8 mouse cellular contexts compared by ENCODE assay signal in genomic region chr10:23348101-23348892, GRCm38 (mm10). TPM values are rescaled to one million over a fixed set of nuclear protein-coding genes. Genes with fewer than 3 reads are reported as not detected.
DNase-seq lines count a peak whose midpoint lies in the region; ATAC-seq lines count a peak whose summit lies in the region.

No protein-coding gene starts in this region.

- 3% methylated on average over 34 of the region's 34 CpGs for WGBS in lung, embryonic 15.5 days
- under 1% methylated on average over 34 of the region's 34 CpGs for WGBS in embryonic facial prominence, embryonic 12.5 days
- 2% methylated on average over 34 of the region's 34 CpGs for WGBS in heart, embryonic 16.5 days
- under 1% methylated on average over 34 of the region's 34 CpGs for WGBS in midbrain, embryonic 10.5 days

- H3K36me3 ChIP-seq in lung, embryonic 15.5 days = no peaks in the 10 kb centered on the region
- no peaks in the 10 kb centered on the region for H3K36me3 ChIP-seq in embryonic facial prominence, embryonic 12.5 days
- H3K36me3 ChIP-seq in heart, embryonic 16.5 days (ENCODE audit: control insufficient read depth, insufficient read depth) = no peaks in the 10 kb centered on the region
- no peaks in the 10 kb centered on the region for H3K36me3 ChIP-seq in midbrain, embryonic 10.5 days

- H3K4me2 ChIP-seq in lung, embryonic 15.5 days = peak overlapping the region; percentile 84
- H3K4me2 ChIP-seq in embryonic facial prominence, embryonic 12.5 days (replicated peaks) = peak overlapping the region; percentile 67
- peak overlapping the region; percentile 94 for H3K4me2 ChIP-seq in heart, embryonic 16.5 days (ENCODE audit: low read depth, low read length)

- peaks cover 30% of the 10 kb centered on the region for H3K27me3 ChIP-seq in lung, embryonic 15.5 days
- no peaks in the 10 kb centered on the region for H3K27me3 ChIP-seq in embryonic facial prominence, embryonic 12.5 days
- H3K27me3 ChIP-seq in heart, embryonic 16.5 days (ENCODE audit: control insufficient read depth, insufficient read depth, low read length) = peaks cover 31% of the 10 kb centered on the region
- H3K27me3 ChIP-seq in midbrain, embryonic 10.5 days (ENCODE audit: low read depth, poor library complexity, severe bottlenecking) = peaks cover 58% of the 10 kb centered on the region

- peaks cover 18% of the 10 kb centered on the region for H3K4me1 ChIP-seq in lung, embryonic 15.5 days
- peaks cover 7% of the 10 kb centered on the region; the same call in 1 of the 2 replicates for H3K4me1 ChIP-seq in embryonic facial prominence, embryonic 12.5 days
- peaks cover 12% of the 10 kb centered on the region for H3K4me1 ChIP-seq in heart, embryonic 16.5 days (ENCODE audit: control insufficient read depth, insufficient read depth, low read length)
- peaks cover 26% of the 10 kb centered on the region for H3K4me1 ChIP-seq in midbrain, embryonic 10.5 days

- H3K9me3 ChIP-seq in lung, embryonic 15.5 days = no peaks in the 10 kb centered on the region
- H3K9me3 ChIP-seq in embryonic facial prominence, embryonic 12.5 days = no peaks in the 10 kb centered on the region
- no peaks in the 10 kb centered on the region for H3K9me3 ChIP-seq in heart, embryonic 16.5 days (replicated peaks; ENCODE audit: control insufficient read depth, low read length)
- H3K9me3 ChIP-seq in midbrain, embryonic 10.5 days (replicated peaks) = no peaks in the 10 kb centered on the region

- ATAC-seq in lung, embryonic 15.5 days (ENCODE audit: borderline replicate concordance, extremely low read depth, low FRiP score, low TSS enrichment) = no peak
- no peak for ATAC-seq in embryonic facial prominence, embryonic 12.5 days (ENCODE audit: insufficient number of reproducible peaks, insufficient read depth, low FRiP score, low TSS enrichment)
- no peak for ATAC-seq in heart, embryonic 16.5 days (replicated peaks; ENCODE audit: extremely low read depth, insufficient read depth, low FRiP score)
- no peak for ATAC-seq in activated CD4-positive, CD25-positive, alpha-beta regulatory T cell, adult 4 months

- no peak overlapping the region for H3K9ac ChIP-seq in lung, embryonic 15.5 days
- H3K9ac ChIP-seq in embryonic facial prominence, embryonic 12.5 days = peak overlapping the region; percentile 85
- peak overlapping the region; percentile 38 for H3K9ac ChIP-seq in heart, embryonic 16.5 days (ENCODE audit: low read length)

- no peak for DNase-seq in lung, postnatal 10 days
- DNase-seq in midbrain, embryonic 10.5 days (ENCODE audit: low spot score) = peak; percentile 51
- DNase-seq in spleen, adult 18-20 months = no peak
- no peak for DNase-seq in frontal cortex, adult 2 months (ENCODE audit: extremely low spot score in 1 of 2, low spot score in 1 of 2)

- H3K4me3 ChIP-seq in lung, embryonic 15.5 days = peak overlapping the region; percentile 58
- peak overlapping the region; percentile 69 for H3K4me3 ChIP-seq in embryonic facial prominence, embryonic 12.5 days
- peak overlapping the region; percentile 69 for H3K4me3 ChIP-seq in heart, embryonic 16.5 days (ENCODE audit: low read length)
- peak overlapping the region; percentile 79 for H3K4me3 ChIP-seq in midbrain, embryonic 10.5 days

- no peak overlapping the region for H3K27ac ChIP-seq in lung, embryonic 15.5 days
- peak overlapping the region; percentile 93 for H3K27ac ChIP-seq in embryonic facial prominence, embryonic 12.5 days
- no peak overlapping the region for H3K27ac ChIP-seq in heart, embryonic 16.5 days (ENCODE audit: low read length)
- H3K27ac ChIP-seq in midbrain, embryonic 10.5 days (replicated peaks) = no peak overlapping the region; the same call in 1 of the 2 replicates

RNA-seq across cellular contexts. Expression of gene Eya4, which starts 2.3 kb away (rescaled TPM):
- 0.75 and 0.79 TPM in 2 replicates for polyA plus RNA-seq in lung, embryonic 15.5 days (2015; fragmentation: Nextera tagmentation; extraction: Ambion mirVana)
- polyA plus RNA-seq in embryonic facial prominence, embryonic 12.5 days (2016; fragmentation: Nextera tagmentation; extraction: Ambion mirVana) = 15.4 and 17.9 TPM in 2 replicates
- 0.82 and 1.1 TPM in 2 replicates for polyA plus RNA-seq in heart, embryonic 16.5 days (2015; fragmentation: Nextera tagmentation; extraction: Ambion mirVana)
- polyA plus RNA-seq in midbrain, embryonic 10.5 days (2016; fragmentation: Nextera tagmentation; extraction: Ambion mirVana) = 2.2 and 2.3 TPM in 2 replicates
- 2.1 and 2.4 TPM in 2 replicates for polyA plus RNA-seq in frontal cortex, adult 2 months (2012; rRNA removed)
- polyA plus RNA-seq in activated CD4-positive, CD25-positive, alpha-beta regulatory T cell, adult 4 months (2017; shearing (Covaris generic)) = under 1 TPM in 1 of 2 experiments, not detected in 1; 0.56 TPM
